Mouse (Mus musculus) CH12.LX (cell line): ENCODE data around the gene Slc9a3r2. TPM values are rescaled to one million over a fixed set of nuclear protein-coding genes. Genes with fewer than 3 reads are reported as not detected.

Source experiments
- polyA plus RNA-seq: library from polyadenylated mRNA; unstranded; fragments of >175 nt; gene quantifications from 2 replicates; pipeline ENCODE4 v1.2.1, GENCODE M21; 2012; ENCODE audit warnings: low read depth; ENCODE audit not compliant: insufficient read length
- total RNA-seq, 2 experiments: library from RNA; depleted of rRNA; stranded (reverse); fragments of 300-350 nt in 1 of 2; fragments of >200 nt in 1 of 2; gene quantifications; 2 replicates each; pipeline ENCODE4 v1.2.3; 2012 to 2014

The Slc9a3r2 gene
- total and polyA plus RNA-seq, 3 experiments, result 2.1 to 5.5 (median 4.8) TPM

Other genes starting within 250 kb of the Slc9a3r2 start
Only the 20 nearest of the 34 such genes appear.
- gene Mlst8, start 171.2 kb downstream of the Slc9a3r2 start, total RNA-seq (2012; rRNA removed), result 10.0 and 13.6 TPM in 2 replicates
- 10.9 and 14.0 TPM in 2 replicates for gene Mlst8, start 171.2 kb downstream of the Slc9a3r2 start, total RNA-seq (2014; rRNA removed)
- 21.8 and 24.7 TPM in 2 replicates for gene Mlst8, start 171.2 kb downstream of the Slc9a3r2 start, polyA plus RNA-seq
- 0.08 and 0.21 TPM in 2 replicates for gene Caskin1, start 161.7 kb downstream of the Slc9a3r2 start, total RNA-seq (2012; rRNA removed)
- gene Caskin1, start 161.7 kb downstream of the Slc9a3r2 start, total RNA-seq (2014; rRNA removed), result not detected in 2 replicates
- 0.71 and 0.80 TPM in 2 replicates for gene Caskin1, start 161.7 kb downstream of the Slc9a3r2 start, polyA plus RNA-seq
- 122 and 127 TPM in 2 replicates for gene Traf7, start 122.4 kb downstream of the Slc9a3r2 start, total RNA-seq (2012; rRNA removed)
- 109 and 114 TPM in 2 replicates for gene Traf7, start 122.4 kb downstream of the Slc9a3r2 start, total RNA-seq (2014; rRNA removed)
- gene Traf7, start 122.4 kb downstream of the Slc9a3r2 start, polyA plus RNA-seq, result 167 and 176 TPM in 2 replicates
- gene Rab26, start 116.1 kb downstream of the Slc9a3r2 start, total RNA-seq (2012; rRNA removed), result 1.3 and 2.2 TPM in 2 replicates
- gene Rab26, start 116.1 kb downstream of the Slc9a3r2 start, total RNA-seq (2014; rRNA removed), result 0.36 TPM in 1 of 2 replicates, not detected in the other
- 0.40 and 0.74 TPM in 2 replicates for gene Rab26, start 116.1 kb downstream of the Slc9a3r2 start, polyA plus RNA-seq
- gene Pkd1, start 100.5 kb downstream of the Slc9a3r2 start, total RNA-seq (2012; rRNA removed), result 11.1 and 13.4 TPM in 2 replicates
- 2.7 and 2.8 TPM in 2 replicates for gene Pkd1, start 100.5 kb downstream of the Slc9a3r2 start, total RNA-seq (2014; rRNA removed)
- 7.5 and 8.3 TPM in 2 replicates for gene Pkd1, start 100.5 kb downstream of the Slc9a3r2 start, polyA plus RNA-seq
- 35.2 and 35.4 TPM in 2 replicates for gene Tsc2, start 17.7 kb downstream of the Slc9a3r2 start, total RNA-seq (2012; rRNA removed)
- 7.8 and 9.1 TPM in 2 replicates for gene Tsc2, start 17.7 kb downstream of the Slc9a3r2 start, total RNA-seq (2014; rRNA removed)
- gene Tsc2, start 17.7 kb downstream of the Slc9a3r2 start, polyA plus RNA-seq, result 54.4 and 69.8 TPM in 2 replicates
- 21.9 and 24.0 TPM in 2 replicates for gene Nthl1, start 17.6 kb downstream of the Slc9a3r2 start, total RNA-seq (2012; rRNA removed)
- gene Nthl1, start 17.6 kb downstream of the Slc9a3r2 start, total RNA-seq (2014; rRNA removed), result 20.1 TPM in 2 replicates
- 20.4 and 25.7 TPM in 2 replicates for gene Nthl1, start 17.6 kb downstream of the Slc9a3r2 start, polyA plus RNA-seq
- not detected in 2 replicates for gene Npw, start 8.1 kb upstream of the Slc9a3r2 start, total RNA-seq (2012; rRNA removed)
- gene Npw, start 8.1 kb upstream of the Slc9a3r2 start, total RNA-seq (2014; rRNA removed), result not detected in 2 replicates
- not detected in 2 replicates for gene Npw, start 8.1 kb upstream of the Slc9a3r2 start, polyA plus RNA-seq
- gene Zfp598, start 19.4 kb upstream of the Slc9a3r2 start, total RNA-seq (2012; rRNA removed), result 27.9 and 31.8 TPM in 2 replicates
- gene Zfp598, start 19.4 kb upstream of the Slc9a3r2 start, total RNA-seq (2014; rRNA removed), result 22.1 and 23.4 TPM in 2 replicates
- 43.5 and 54.0 TPM in 2 replicates for gene Zfp598, start 19.4 kb upstream of the Slc9a3r2 start, polyA plus RNA-seq
- gene Syngr3, start 39.6 kb upstream of the Slc9a3r2 start, total RNA-seq (2012; rRNA removed), result 2.2 and 3.9 TPM in 2 replicates
- 0.23 and 0.32 TPM in 2 replicates for gene Syngr3, start 39.6 kb upstream of the Slc9a3r2 start, total RNA-seq (2014; rRNA removed)
- 0.33 and 0.35 TPM in 2 replicates for gene Syngr3, start 39.6 kb upstream of the Slc9a3r2 start, polyA plus RNA-seq
- 102 and 105 TPM in 2 replicates for gene Gfer, start 45.8 kb upstream of the Slc9a3r2 start, total RNA-seq (2012; rRNA removed)
- 67.6 and 69.1 TPM in 2 replicates for gene Gfer, start 45.8 kb upstream of the Slc9a3r2 start, total RNA-seq (2014; rRNA removed)
- gene Gfer, start 45.8 kb upstream of the Slc9a3r2 start, polyA plus RNA-seq, result 94.8 and 100.0 TPM in 2 replicates
- 0.80 and 0.89 TPM in 2 replicates for gene Noxo1, start 45.9 kb upstream of the Slc9a3r2 start, total RNA-seq (2012; rRNA removed)
- gene Noxo1, start 45.9 kb upstream of the Slc9a3r2 start, total RNA-seq (2014; rRNA removed), result 0.47 and 0.54 TPM in 2 replicates
- 0.95 and 2.5 TPM in 2 replicates for gene Noxo1, start 45.9 kb upstream of the Slc9a3r2 start, polyA plus RNA-seq
- gene Tbl3, start 57.3 kb upstream of the Slc9a3r2 start, total RNA-seq (2012; rRNA removed), result 98.0 and 122 TPM in 2 replicates
- 99.7 and 105 TPM in 2 replicates for gene Tbl3, start 57.3 kb upstream of the Slc9a3r2 start, total RNA-seq (2014; rRNA removed)
- 101 and 104 TPM in 2 replicates for gene Tbl3, start 57.3 kb upstream of the Slc9a3r2 start, polyA plus RNA-seq
- gene Rnf151, start 67.7 kb upstream of the Slc9a3r2 start, total RNA-seq (2012; rRNA removed), result 0.38 and 0.59 TPM in 2 replicates
- not detected in 2 replicates for gene Rnf151, start 67.7 kb upstream of the Slc9a3r2 start, total RNA-seq (2014; rRNA removed)
- 0.20 and 0.34 TPM in 2 replicates for gene Rnf151, start 67.7 kb upstream of the Slc9a3r2 start, polyA plus RNA-seq
- 5,102 and 6,050 TPM in 2 replicates for gene Rps2, start 67.8 kb upstream of the Slc9a3r2 start, total RNA-seq (2012; rRNA removed)
- 5,117 and 5,410 TPM in 2 replicates for gene Rps2, start 67.8 kb upstream of the Slc9a3r2 start, total RNA-seq (2014; rRNA removed)
- gene Rps2, start 67.8 kb upstream of the Slc9a3r2 start, polyA plus RNA-seq, result 1,976 and 2,057 TPM in 2 replicates
- 188 and 207 TPM in 2 replicates for gene Ndufb10, start 74.2 kb upstream of the Slc9a3r2 start, total RNA-seq (2012; rRNA removed)
- 207 and 208 TPM in 2 replicates for gene Ndufb10, start 74.2 kb upstream of the Slc9a3r2 start, total RNA-seq (2014; rRNA removed)
- gene Ndufb10, start 74.2 kb upstream of the Slc9a3r2 start, polyA plus RNA-seq, result 136 and 155 TPM in 2 replicates
- 0.17 TPM in 1 of 2 replicates, not detected in the other for gene Rpl3l, start 77.5 kb upstream of the Slc9a3r2 start, total RNA-seq (2012; rRNA removed)
- gene Rpl3l, start 77.5 kb upstream of the Slc9a3r2 start, total RNA-seq (2014; rRNA removed), result 0.24 TPM in 1 of 2 replicates, not detected in the other
- 0.79 and 0.91 TPM in 2 replicates for gene Rpl3l, start 77.5 kb upstream of the Slc9a3r2 start, polyA plus RNA-seq
- 38.4 and 39.7 TPM in 2 replicates for gene Msrb1, start 86.3 kb upstream of the Slc9a3r2 start, total RNA-seq (2012; rRNA removed)
- gene Msrb1, start 86.3 kb upstream of the Slc9a3r2 start, total RNA-seq (2014; rRNA removed), result 21.3 and 26.9 TPM in 2 replicates
- 60.5 and 70.0 TPM in 2 replicates for gene Msrb1, start 86.3 kb upstream of the Slc9a3r2 start, polyA plus RNA-seq
- gene Hs3st6, start 102.7 kb upstream of the Slc9a3r2 start, total RNA-seq (2012; rRNA removed), result 0.30 TPM in 1 of 2 replicates, not detected in the other
- gene Hs3st6, start 102.7 kb upstream of the Slc9a3r2 start, total RNA-seq (2014; rRNA removed), result not detected in 2 replicates
- gene Hs3st6, start 102.7 kb upstream of the Slc9a3r2 start, polyA plus RNA-seq, result not detected in 2 replicates
- 0.08 and 0.30 TPM in 2 replicates for gene Meiob, start 154.0 kb upstream of the Slc9a3r2 start, total RNA-seq (2012; rRNA removed)
- 0.22 and 0.40 TPM in 2 replicates for gene Meiob, start 154.0 kb upstream of the Slc9a3r2 start, total RNA-seq (2014; rRNA removed)
- 0.15 and 0.23 TPM in 2 replicates for gene Meiob, start 154.0 kb upstream of the Slc9a3r2 start, polyA plus RNA-seq